Comparison of ENCODE assay signal across 8 mouse cellular contexts in the genomic region with DNA sequence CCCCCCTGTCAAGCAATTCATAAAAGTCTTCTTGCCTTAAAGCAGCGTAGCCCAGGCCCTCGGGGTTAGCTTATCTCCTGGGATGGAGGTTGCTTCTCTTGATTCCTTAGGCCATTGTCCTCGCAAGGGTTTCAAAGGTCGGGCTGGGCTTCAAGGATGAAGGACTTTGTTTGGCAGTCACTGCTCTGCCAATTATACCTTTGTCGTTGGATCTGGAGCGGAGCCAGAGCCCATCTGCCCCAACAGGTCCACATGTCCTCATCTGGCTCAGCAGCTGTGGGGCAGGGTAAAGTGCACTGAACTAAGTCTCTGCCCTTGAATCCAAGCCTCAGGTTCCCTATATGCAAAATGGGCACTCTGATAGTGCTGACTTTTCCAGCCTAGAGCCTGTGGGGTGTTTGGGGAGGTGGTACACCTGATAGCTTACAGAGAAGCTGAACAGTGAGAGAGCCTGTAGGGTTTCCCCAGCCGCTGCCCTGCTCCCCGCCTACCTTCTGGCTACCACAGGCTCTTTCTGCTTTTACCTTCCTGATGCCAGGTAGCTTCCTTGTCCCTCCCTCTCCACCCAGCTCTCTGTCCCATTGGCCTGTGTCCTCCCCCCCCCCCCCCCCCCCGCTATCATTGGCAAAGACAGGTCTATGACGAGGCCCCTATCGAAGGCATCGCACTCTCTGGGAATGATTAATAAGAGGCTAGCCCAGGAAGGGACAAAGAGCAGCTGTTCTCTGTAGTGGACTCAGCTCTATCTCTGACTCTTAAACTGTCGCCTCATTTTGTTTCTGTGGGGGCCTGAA. TPM values are rescaled to one million over a fixed set of nuclear protein-coding genes. Genes with fewer than 3 reads are reported as not detected.
DNase-seq lines count a peak whose midpoint lies in the region; ATAC-seq and TF ChIP-seq lines count a peak whose summit lies in the region.
"Had no signal": no experiment of that assay in that cellular context is flagged by ENCODE, and none has a peak within 500 bp of the region (broad histone marks: within the 10 kb centered on the region; RNA-seq: fewer than 3 reads in every experiment).

No protein-coding gene starts in this region.

- H3K9ac ChIP-seq in ES-E14 (ENCODE audit: insufficient read depth, low read depth, low read length, poor library complexity, severe bottlenecking): 0 out of 2 replicates have a peak overlapping the region, but pooled peaks have one; percentile 2
- 0 out of 2 replicates have a peak overlapping the region, but pooled peaks have one; percentile 37 for H3K9ac ChIP-seq in intestine, postnatal 0 days (ENCODE audit: low read depth, low read length)
- no peak overlapping the region for H3K9ac ChIP-seq in liver, embryonic 16.5 days (ENCODE audit: low read depth, low read length)

- 0 out of 2 replicates have a peak overlapping the region, but pooled peaks have one; percentile 5 for H3K27ac ChIP-seq in ES-E14 (ENCODE audit: insufficient read depth, low read depth, low read length, poor library complexity, severe bottlenecking)
- peak overlapping the region; percentile 92 for H3K27ac ChIP-seq in intestine, postnatal 0 days (ENCODE audit: low read depth, low read length)
- peak overlapping the region; percentile 38; the same call in 1 of the 2 replicates for H3K27ac ChIP-seq in liver, embryonic 16.5 days (ENCODE audit: low read length)

- H3K36me3 ChIP-seq in ES-E14 (ENCODE audit: control insufficient read depth, insufficient read depth, low read length, poor library complexity, severe bottlenecking): peaks cover 66% of the 10 kb centered on the region
- H3K36me3 ChIP-seq in intestine, postnatal 0 days (ENCODE audit: control insufficient read depth, insufficient read depth): peaks cover 47% of the 10 kb centered on the region
- H3K36me3 ChIP-seq in liver, embryonic 16.5 days (ENCODE audit: control insufficient read depth, insufficient read depth): no peaks in the 10 kb centered on the region

- no peak overlapping the region for H3K4me3 ChIP-seq in ES-E14 (ENCODE audit: insufficient read depth in 1 of 2, low read depth in 1 of 2, low read length in 2 of 2, poor library complexity in 1 of 2, severe bottlenecking in 1 of 2)
- H3K4me3 ChIP-seq in intestine, postnatal 0 days (ENCODE audit: low read depth, low read length): peak overlapping the region; percentile 7; the same call in 1 of the 2 replicates
- H3K4me3 ChIP-seq in liver, embryonic 16.5 days (ENCODE audit: low read depth, low read length): no peak overlapping the region

- TF ChIP-seq CTCF in intestine, postnatal 0 days (IDR thresholded peaks at IDR 0.05; ENCODE audit: low read depth): no peak

- H3K4me1 ChIP-seq in ES-E14 (ENCODE audit: control insufficient read depth in 2 of 2, insufficient read depth in 2 of 2, low read length in 2 of 2, poor library complexity in 1 of 2): peaks cover 12 to 71% of the 10 kb centered on the region in 2 experiments
- peaks cover 59% of the 10 kb centered on the region for H3K4me1 ChIP-seq in intestine, postnatal 0 days (replicated peaks; ENCODE audit: control insufficient read depth, insufficient read depth, low read length)
- H3K4me1 ChIP-seq in liver, embryonic 16.5 days (ENCODE audit: control insufficient read depth, low read depth, low read length): peaks cover 54% of the 10 kb centered on the region

- H3K9me3 ChIP-seq in ES-E14 (ENCODE audit: control insufficient read depth, insufficient read depth, low read depth, low read length): no peaks in the 10 kb centered on the region
- H3K9me3 ChIP-seq in intestine, postnatal 0 days (ENCODE audit: control insufficient read depth): no peaks in the 10 kb centered on the region
- no peaks in the 10 kb centered on the region for H3K9me3 ChIP-seq in liver, embryonic 16.5 days (replicated peaks; ENCODE audit: control insufficient read depth, low read length)

- no peaks in the 10 kb centered on the region for H3K27me3 ChIP-seq in intestine, postnatal 0 days (replicated peaks; ENCODE audit: control insufficient read depth, insufficient read depth, low read length)
- H3K27me3 ChIP-seq in liver, embryonic 16.5 days (ENCODE audit: control insufficient read depth, insufficient read depth, low read depth, low read length): no peaks in the 10 kb centered on the region

- H3K4me2 ChIP-seq in intestine, postnatal 0 days (replicated peaks; ENCODE audit: low read depth): peak overlapping the region; percentile 56
- no peak overlapping the region for H3K4me2 ChIP-seq in liver, embryonic 16.5 days (ENCODE audit: low read depth, low read length)

- in situ Hi-C loops in ES-E14 (cut with MboI; ENCODE audit: low sequenced_read_pairs in 2 of 2, unreplicated experiment in 2 of 2): no loop called here

- no peak for DNase-seq in ES-E14 (ENCODE audit: low read depth, low spot score)
- peak; percentile 31 for DNase-seq in embryo, embryonic 9.5 days (ENCODE audit: extremely low spot score)
- DNase-seq in ovary, adult 18-20 months (ENCODE audit: low spot score): no peak
- DNase-seq in spleen, postnatal 10 days (ENCODE audit: low spot score in 2 of 2): no peak
- DNase-seq in urinary bladder, postnatal 14 days (ENCODE audit: low spot score): no peak
- DNase-seq: adrenal gland, postnatal 10 days had no signal

- ATAC-seq in intestine, postnatal 0 days: peak; percentile 84
- peak; percentile 65 for ATAC-seq in liver, embryonic 16.5 days (ENCODE audit: low read depth)

- 31% methylated on average over 13 of the region's 13 CpGs for WGBS in intestine, postnatal 0 days
- WGBS in liver, embryonic 16.5 days (ENCODE audit: insufficient replicate concordance): 61% methylated on average over 12 of the region's 13 CpGs

TF ChIP-seq in ES-E14, 5 proteins besides CTCF, POLR2A, EP300 and RAD21:
- TF ChIP-seq ZC3H11A (IDR thresholded peaks at IDR 0.05; ENCODE audit: borderline replicate concordance, low read depth, low read length): no peak
- no peak for TF ChIP-seq MAFK (IDR thresholded peaks at IDR 0.05; ENCODE audit: insufficient read depth, low read depth, low read length)
- TF ChIP-seq ZNF384 (IDR thresholded peaks at IDR 0.05; ENCODE audit: low read depth, low read length): no peak
- no peak for TF ChIP-seq HCFC1 (IDR thresholded peaks at IDR 0.05; ENCODE audit: borderline replicate concordance, insufficient read depth, low read length)
- TF ChIP-seq CHD2 (IDR thresholded peaks at IDR 0.05; ENCODE audit: low read depth, low read length): no peak
TF ChIP-seq in ES-E14: peak in this region for 0.

RNA-seq across cellular contexts. Expression of gene Lasp1, which starts 13.0 kb away (rescaled TPM):
- total RNA-seq in ES-E14 (2012; rRNA removed): 108 and 147 TPM in 2 replicates
- polyA plus RNA-seq in intestine, postnatal 0 days (2015; fragmentation: Nextera tagmentation; extraction: Ambion mirVana): 98.2 and 103 TPM in 2 replicates
- polyA plus RNA-seq in liver, embryonic 16.5 days (2015; fragmentation: Nextera tagmentation; extraction: Ambion mirVana): 32.3 and 38.3 TPM in 2 replicates

RNA-seq across cellular contexts. Expression of gene B230217C12Rik, which starts 28.8 kb away (rescaled TPM):
- total RNA-seq in ES-E14 (2012; rRNA removed): 3.0 and 4.1 TPM in 2 replicates
- 1.8 and 2.0 TPM in 2 replicates for polyA plus RNA-seq in intestine, postnatal 0 days (2015; fragmentation: Nextera tagmentation; extraction: Ambion mirVana)
- polyA plus RNA-seq in liver, embryonic 16.5 days (2015; fragmentation: Nextera tagmentation; extraction: Ambion mirVana): 0.19 and 0.36 TPM in 2 replicates

RNA-seq across cellular contexts. Expression of gene Rpl23, which starts 29.5 kb away (rescaled TPM):
- 1,213 and 1,430 TPM in 2 replicates for total RNA-seq in ES-E14 (2012; rRNA removed)
- 538 and 555 TPM in 2 replicates for polyA plus RNA-seq in intestine, postnatal 0 days (2015; fragmentation: Nextera tagmentation; extraction: Ambion mirVana)
- 232 and 261 TPM in 2 replicates for polyA plus RNA-seq in liver, embryonic 16.5 days (2015; fragmentation: Nextera tagmentation; extraction: Ambion mirVana)

RNA-seq across cellular contexts. Expression of gene 1700001P01Rik, which starts 36.0 kb away (rescaled TPM):
- total RNA-seq in ES-E14 (2012; rRNA removed): 2.3 TPM in 2 replicates
- not detected in 2 replicates for polyA plus RNA-seq in intestine, postnatal 0 days (2015; fragmentation: Nextera tagmentation; extraction: Ambion mirVana)
- polyA plus RNA-seq in liver, embryonic 16.5 days (2015; fragmentation: Nextera tagmentation; extraction: Ambion mirVana): not detected in 2 replicates

RNA-seq across cellular contexts. Expression of gene Cwc25, which starts 45.4 kb away (rescaled TPM):
- 14.0 and 18.5 TPM in 2 replicates for total RNA-seq in ES-E14 (2012; rRNA removed)
- polyA plus RNA-seq in intestine, postnatal 0 days (2015; fragmentation: Nextera tagmentation; extraction: Ambion mirVana): 8.5 and 9.8 TPM in 2 replicates
- 5.4 and 6.0 TPM in 2 replicates for polyA plus RNA-seq in liver, embryonic 16.5 days (2015; fragmentation: Nextera tagmentation; extraction: Ambion mirVana)

Comparison
In these comparisons a context has a peak if more than half of its experiments do, and no peak if none do; other contexts are left out.
1. H3K27ac ChIP-seq: peak in every context shown above with its lines; median percentile 92 in intestine, postnatal 0 days; 38 in liver, embryonic 16.5 days; 5 in ES-E14.